Mouse (Mus musculus): ENCODE results near the gene Gm11020.

Gene Gm11020

DNA sequence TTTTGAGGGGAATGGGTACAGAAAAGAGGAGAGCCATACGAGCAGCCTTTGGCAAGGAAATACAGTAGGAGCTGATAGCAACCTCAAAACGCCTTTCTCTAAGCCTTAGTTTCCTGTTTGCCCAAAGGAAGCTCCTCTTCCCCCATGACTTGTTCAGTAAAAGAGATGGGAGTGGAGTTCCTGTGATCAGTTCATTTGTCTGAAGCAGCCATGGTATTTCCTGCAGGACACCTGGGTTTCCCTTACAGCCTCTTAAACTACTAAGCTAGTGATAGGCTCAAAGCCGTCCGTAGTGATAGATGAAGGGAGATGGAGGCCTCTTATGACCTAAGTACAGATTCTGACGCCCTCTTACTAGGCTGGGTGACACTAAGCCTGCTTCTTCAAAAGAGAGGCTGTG is 21.1 kb downstream of the Gm11020 start:
- no peak for DNase-seq (ENCODE audit: low read depth, low spot score)

DNA sequence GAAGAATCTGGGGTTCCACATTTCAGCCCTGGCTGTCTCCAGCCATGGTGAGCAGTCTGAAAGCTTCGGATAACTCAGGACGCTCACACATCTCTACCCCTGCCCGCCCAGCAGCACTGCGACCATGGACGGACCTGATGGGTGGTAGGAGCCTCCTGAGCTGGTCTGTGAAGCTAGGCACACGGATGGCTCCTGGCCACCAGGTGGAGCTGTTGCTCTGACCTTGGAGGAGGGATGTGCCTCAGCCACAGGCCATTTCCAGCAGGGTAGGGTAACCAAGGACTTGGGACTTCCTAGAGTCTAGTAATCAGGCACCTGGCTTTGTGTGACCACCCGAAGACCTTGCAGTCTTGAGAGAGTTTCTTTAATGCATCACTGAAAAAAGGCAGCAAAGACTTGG is 22.6 kb downstream of the Gm11020 start:
- DNase-seq (ENCODE audit: low read depth, low spot score), result peak; percentile 71

DNA sequence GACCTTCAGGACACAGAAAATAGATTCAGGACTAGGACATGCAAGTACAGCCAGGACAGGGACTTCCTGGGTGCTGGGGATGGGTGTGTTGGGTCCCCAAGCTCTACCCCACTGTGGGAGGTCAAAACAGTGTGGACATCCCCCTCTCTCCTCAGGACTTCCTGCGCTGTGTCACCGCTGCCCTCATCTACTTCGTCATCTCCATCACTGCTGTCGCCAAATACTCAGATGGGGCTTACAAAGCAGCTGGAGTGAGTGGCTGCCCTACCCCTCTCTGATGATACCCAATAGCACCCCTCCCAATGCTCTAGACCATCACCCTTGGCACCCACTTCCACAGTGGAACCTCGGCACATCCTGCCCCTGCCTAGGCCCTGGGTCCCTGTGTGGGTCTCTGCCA is 23.3 kb downstream of the Gm11020 start:
- no peak for DNase-seq (ENCODE audit: low read depth, low spot score)

DNA sequence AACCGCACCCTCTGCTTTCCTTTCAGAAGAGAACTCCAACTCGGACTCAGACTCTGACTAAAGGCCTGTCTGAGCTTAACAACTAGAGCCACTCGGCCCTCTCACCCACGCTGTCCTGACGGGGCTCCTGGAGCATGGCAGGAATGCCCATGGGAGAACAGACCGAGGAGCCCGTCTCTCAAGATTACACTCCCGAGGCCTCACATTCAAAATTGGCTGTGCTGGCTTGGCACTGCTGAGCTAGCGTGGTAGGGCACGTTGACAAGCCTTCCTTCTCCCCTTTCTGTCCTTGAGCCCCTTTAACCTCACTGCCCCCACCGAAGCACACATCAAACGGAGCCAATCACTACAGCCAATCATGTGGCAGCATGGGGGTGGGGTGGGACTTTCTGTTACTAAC is 25.3 kb downstream of the Gm11020 start:
- no peak for DNase-seq (ENCODE audit: low read depth, low spot score)

DNA sequence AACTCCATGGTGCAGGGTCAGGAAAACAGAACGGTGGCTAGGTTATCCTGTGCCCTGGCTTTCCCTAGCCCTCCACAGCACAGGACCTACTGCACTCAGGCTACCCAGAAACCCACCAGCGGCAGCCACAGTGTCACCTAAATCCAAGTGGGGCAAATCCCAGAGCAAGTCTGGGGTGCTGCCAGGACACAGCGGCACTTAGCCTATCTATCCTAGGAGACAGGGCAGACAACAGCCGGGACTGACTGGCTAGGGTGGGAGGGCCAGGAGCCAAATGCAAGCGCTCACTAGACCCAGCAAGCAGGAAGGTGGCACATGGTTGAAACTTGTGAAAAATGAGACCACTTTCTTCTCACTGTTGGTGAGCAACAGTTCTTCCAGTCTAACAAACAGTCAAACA is 27.6 kb downstream of the Gm11020 start:
- DNase-seq (ENCODE audit: low read depth, low spot score), result no peak

DNA sequence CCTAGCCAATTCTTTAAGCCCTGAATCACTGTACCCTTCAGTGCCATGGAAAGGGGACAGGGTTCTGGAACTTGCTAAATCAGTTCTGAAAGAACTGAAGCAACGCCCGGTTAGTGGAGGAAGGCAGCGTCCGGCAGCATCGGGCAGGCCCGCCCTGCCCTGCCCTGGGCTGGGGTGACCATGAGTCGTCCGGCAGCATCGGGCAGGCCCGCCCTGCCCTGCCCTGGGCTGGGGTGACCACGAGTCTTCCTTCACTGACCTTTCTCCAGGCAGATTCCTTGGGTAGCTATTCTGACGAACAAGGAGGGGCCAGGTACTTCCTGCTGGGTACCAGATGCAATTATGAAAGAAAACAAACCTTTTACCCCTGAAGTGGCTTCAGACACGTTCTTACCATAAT is 28.7 kb downstream of the Gm11020 start:
- no peak for DNase-seq (ENCODE audit: low read depth, low spot score)

DNA sequence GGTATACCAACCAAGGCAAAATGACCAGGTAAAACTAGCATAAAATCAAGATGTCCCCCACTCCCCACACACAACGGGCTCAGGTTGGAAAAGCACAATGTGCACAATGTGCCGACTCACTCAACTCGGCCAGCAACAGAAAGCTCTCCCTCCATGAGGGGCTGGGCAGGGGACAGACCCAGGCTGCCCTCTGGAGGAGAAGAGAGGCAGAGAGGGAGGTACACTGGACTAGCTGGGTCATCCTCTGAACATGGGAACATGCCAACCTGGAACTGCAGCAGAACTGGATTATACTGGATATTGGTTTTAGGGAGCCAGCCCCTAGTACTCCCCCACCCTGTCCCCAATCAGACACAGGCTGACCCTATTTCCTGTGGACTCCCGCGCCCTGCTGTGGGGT is 31.8 kb downstream of the Gm11020 start:
- no peak for DNase-seq (ENCODE audit: low read depth, low spot score)

DNA sequence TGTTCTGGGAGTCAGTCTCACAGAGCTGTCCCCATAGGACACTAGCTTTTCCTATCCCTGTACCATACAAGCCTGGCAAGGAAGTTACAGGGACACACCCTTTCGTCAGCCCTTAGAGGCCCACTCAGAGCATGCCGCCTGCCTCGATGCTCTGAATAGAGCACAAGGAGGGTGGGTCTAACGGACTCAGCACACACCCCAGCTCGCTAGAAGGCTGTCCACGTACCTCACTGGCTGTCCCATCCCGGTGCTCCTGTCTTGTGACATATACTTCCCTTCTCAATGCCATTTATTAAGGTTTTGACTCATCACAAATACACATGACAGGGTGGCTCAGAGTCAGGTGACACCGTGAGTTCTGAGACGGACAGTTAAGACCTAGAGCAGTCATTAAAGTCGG is 33.1 kb downstream of the Gm11020 start:
- no peak for DNase-seq (ENCODE audit: low read depth, low spot score)

DNA sequence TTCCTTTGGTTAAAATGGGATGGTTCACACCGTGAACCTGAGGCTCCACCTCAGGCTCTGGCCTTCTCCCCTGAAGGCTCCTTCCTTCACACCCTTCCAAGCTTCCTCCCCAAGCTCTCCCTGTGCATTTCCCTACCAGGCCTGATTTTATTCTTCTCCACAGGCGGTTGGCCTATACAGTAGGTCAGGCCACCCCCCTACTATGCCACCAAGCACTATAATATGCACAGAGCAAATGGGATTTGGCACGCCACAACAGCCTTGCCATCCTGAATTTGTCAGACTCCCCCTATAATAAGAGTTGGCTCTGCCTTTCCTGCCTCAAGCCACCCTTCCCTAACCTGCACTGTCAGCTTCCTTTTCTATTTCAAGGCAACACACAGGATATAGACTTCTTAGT is 37.3 kb downstream of the Gm11020 start:
- DNase-seq (ENCODE audit: low read depth, low spot score), result no peak

DNA sequence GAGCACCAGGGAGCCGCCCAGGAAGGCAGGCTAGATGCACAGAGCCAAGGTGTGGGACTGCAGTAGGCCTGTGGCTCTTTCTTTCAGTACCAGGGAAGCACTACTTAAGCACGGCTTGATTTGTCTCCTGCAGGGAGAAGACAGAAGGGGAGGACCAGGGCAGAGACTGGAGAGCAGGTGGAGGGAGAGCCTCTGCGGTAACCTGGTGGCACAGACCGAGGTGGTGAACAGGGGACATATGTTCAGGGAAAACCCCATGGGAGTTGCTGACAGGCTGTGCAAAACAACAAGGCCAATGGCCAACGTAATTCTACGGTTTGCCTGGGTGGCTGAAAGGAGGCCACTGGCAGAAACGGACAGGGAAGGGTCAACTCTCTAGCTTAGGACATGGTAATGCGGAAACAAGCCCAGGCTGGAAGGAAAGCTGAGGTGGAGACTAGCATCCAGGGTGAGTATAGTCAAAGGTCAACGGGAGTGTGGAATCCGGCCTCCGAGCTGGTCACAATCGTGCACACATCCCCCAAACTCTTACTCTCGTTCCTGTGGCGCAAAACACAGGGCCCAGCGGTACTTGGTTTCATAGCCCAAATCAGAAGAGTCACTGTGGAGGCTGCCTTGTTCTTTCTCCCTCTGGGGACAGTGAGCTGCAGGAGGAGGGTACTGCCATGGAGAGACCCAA is 38.5 kb downstream of the Gm11020 start:
- no peak for DNase-seq (ENCODE audit: low read depth, low spot score)

DNA sequence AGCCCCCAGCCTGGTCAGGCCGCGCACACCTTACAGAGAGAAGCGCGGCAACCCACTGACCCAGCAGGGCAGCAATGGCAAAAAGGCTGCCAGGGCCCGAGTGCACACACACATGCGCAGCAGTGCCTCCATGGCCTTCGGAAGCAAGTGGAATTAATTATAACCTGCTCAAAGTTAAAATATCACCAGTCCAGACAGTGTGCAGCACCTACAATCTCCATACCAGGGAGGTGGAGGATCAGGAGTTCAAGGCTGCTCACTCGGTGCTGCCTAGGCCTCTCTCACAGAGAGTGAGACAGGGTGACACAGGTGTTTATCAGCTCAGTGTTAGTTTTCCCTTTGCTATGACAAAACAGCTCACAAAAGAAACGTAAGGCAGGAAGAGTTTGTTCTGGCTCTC is 44.3 kb downstream of the Gm11020 start:
- DNase-seq (ENCODE audit: low read depth, low spot score), result no peak

DNA sequence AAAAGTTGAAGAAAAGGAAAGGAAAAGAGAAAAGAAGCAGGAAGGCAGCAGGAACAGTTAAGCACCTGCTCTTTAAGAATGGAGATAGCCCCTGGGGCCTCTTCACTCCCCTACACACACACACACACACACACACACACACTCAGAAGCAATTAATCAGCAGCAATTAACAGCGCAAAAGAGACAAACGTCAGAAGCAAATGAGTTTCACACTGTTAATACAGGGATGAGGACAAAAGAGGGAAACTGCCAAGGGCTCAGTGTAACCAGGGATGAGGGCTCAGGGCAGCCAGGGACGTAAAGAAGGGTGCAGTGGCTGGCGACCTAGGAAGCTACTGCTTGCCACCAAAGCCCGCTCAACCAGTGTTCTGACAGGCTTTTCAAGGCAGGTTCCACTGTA is 46.0 kb downstream of the Gm11020 start:
- DNase-seq (ENCODE audit: low read depth, low spot score), result no peak

DNA sequence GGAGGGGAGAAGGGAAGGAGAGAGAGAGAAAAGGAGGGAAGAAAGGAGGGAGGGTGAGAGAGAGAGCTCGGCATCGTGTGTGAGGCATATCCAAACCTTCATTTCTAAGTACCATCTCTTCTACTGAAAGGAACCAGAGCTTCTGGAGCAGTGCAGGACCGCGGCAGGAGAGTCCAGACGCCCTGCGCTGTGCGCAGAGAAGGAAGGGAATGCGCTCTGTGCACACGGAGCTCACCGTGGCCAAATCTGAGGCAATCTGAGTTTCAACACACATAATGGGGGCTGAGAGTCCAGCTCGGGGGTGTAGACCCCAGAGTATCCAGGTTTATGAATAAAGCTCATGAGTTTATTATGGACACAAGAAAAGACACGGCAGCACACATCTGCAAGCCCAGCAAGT is 48.2 kb downstream of the Gm11020 start:
- DNase-seq (ENCODE audit: low read depth, low spot score), result no peak

DNA sequence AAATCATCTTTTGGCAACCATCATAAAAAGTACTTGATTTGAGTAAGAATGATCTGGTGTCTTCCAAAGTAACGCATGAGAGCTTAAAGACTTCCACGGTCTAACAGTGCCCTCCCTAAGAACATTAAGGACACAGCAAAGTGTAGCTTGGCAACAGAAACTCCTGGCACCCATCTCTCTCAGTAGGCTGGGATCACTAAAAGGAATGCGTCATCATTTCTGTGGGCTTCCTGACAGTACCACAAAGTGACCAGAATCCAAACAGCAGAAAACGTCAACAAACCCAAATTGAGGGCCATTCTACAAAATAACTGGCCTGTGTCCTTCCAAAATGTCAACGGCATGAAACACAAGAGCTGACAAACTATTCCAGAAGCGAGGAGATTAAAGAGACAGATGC is 48.7 kb downstream of the Gm11020 start:
- no peak for DNase-seq (ENCODE audit: low read depth, low spot score)

DNA sequence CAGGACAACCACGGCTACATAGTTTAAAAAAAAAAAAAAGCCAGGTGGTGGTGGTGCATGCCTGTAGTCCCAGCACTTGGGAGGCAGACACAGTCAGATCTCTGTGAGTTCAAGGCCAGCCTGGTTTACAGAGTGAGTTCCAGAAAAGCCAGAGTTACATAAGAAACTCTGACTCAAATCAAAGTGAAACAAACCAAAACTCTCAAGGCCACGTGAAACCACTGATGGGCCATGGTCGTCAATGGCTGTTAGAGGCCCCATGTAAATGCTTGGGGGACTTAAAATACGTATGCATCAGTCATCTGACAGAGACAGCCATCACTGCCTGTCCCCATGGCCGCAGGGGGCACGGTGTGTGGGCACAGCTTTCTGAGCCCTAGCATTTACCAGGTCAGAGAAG is 49.8 kb downstream of the Gm11020 start:
- DNase-seq (ENCODE audit: low read depth, low spot score), result no peak
